Mouse (Mus musculus): ENCODE results near the gene AC170998.1.
"Not testable (repeated sequence)": the region's sequence is repeated elsewhere in the genome, so short reads cannot be mapped to it uniquely, and the experiment has no call there.

Gene AC170998.1

DNA sequence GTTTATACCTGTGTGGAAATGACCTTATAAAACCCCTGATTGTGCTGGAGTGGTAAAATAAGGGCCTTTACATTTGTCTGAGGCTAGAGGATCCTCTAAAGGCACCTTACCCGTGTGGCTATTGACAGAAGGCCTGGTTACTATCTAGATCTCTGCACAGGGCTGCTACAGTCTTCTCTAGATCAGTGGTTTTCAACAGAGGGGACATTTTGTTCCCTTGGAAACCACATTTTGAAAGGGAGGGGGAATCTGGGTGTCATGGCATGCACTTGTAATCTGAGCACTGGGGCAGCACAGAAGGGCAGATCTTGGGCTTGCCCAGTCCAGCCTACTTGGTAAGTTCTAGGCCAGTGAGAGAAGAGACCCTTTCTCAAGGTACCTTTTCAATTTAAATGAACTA is 19.2 kb upstream of the AC170998.1 start:
- DNase-seq (ENCODE audit: low spot score in 2 of 2), result no peak

DNA sequence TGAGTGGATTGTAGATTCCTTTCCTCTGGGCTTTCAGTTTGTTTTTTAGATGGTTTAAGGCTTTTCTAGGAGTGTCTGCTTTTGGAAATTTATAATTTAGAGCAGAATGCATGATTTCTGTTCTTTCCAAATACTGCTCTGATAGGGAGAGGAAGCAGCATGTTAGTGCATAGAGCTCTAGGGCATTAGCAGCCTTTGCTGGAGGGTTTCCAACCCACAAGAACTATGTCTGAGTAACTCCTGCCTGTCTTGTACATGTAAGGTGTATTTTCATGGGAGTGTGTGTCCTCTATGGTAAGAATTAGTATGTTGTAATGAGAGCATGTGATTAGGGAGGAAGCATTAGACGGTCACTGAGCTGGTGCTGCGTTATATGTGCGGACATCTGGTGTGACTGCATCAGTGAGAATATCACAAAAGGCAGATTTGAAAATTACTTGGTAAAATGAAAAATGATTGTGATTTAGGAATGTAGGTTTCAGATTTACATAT is 18.7 kb upstream of the AC170998.1 start:
- DNase-seq (ENCODE audit: low spot score in 2 of 2), result no peak

DNA sequence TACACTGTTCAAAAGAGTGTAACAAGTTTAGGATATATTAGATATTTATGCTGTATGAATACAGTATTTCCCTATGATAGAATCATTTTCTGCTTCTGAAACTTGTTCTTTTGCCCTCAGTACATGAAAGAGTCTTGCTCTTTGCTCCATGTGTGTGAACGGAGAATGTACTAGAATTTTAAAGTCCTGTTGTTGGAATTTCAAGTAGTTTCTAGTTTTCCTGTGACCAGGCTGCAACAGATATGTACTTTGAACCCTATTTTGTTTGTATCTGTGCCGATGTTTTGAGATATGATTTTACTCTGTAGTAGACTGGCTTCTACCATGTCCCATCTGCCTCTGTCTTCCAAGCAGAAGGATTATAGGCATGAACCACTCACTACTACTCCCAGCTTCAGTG is 18.1 kb upstream of the AC170998.1 start:
- no peak for DNase-seq (ENCODE audit: low spot score in 2 of 2)

DNA sequence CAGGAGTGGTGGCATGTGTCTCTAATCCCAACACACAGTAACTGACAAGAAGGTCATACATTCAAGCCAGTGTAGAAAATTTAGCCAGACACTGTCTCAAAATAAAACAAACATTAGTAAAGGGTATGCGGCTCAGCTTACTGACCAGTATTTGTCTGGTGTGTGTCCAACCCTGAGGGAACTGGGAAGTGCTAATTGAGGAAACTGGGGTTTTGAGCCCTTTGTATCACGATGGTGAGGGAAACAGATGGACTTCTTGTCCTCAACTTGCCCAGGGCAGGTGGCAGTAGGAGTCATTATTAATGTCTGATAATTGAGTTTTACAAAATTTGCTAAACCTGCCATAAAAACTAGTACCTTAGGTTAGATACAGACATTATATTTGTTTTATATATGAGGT is 16.9 kb upstream of the AC170998.1 start:
- DNase-seq (ENCODE audit: low spot score in 2 of 2), result no peak

DNA sequence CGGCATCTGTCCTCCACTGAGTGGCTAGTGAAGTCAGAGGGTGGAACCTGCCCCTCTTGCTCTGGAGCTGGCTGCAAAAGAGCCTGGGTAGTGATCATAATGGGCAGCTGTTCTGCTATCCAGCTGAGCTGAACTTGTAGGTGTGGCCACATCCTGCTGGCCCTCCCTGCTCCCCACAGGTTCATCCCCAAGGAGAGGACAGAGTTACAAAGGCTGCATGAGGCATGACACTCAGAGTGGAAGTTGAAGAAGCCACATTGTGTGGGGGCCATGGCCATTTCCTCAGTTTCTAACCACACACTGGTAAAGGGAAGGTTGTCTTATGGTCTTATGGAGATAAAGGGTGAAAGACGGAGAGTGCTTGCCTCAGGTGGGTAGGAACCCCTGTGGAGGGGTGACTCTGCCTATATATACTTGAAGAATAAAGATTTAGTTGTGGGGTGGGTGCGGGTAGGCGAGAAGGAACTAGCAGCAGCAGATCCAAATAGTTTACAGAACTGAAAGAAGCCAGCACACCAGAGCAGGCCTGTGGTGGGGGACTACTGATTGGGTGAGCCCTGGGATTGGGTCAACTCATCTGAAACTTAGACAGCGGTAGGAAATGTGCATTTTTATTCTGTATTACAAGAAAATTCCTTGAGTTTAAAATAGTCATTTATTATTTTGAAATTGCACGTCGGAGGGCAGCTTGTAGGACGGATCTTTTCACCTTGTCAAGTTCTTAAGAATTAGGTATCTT is 16.2 kb upstream of the AC170998.1 start:
- no peak for DNase-seq (ENCODE audit: low spot score in 2 of 2)

DNA sequence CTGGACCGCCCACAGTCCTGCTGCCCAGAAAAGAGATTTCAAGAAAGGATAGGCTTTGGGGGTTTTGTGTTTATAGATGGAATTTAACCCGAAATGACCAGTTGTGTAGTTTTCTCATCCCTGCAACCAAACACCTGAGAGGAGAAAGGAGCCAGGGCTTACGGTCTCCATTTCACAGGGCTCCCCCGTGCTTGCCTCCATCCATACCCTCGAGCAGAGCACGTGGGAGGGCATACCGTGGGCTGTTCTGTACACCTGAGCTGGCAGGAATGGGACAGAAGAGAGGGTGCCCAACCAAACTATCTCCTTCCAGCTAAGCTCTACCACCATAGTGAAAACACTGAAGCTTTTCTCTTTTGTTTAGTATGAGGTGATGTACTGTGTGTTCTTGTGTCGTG is 15.6 kb upstream of the AC170998.1 start:
- DNase-seq (ENCODE audit: low spot score in 2 of 2), result no peak

DNA sequence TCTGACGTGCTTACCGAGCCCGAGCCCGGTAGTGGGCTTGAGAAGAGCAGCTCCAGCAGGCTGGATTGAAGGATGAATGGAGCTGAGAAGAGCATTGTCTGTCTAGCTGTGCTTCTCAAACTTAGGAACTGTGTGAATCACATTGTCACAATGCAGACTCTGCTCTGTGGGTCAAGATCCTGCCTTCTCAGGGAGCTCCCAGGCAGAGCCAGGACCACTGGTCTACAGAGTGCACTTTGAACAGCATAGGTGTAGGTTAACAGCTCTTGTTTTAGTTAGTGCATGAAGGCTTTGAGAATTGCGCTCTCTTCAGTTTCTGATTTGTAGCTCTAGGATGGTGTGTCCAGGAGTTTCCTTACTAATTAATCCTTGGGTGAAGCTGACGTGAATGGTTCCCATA is 14.6 kb upstream of the AC170998.1 start:
- no peak for DNase-seq (ENCODE audit: low spot score in 2 of 2)

DNA sequence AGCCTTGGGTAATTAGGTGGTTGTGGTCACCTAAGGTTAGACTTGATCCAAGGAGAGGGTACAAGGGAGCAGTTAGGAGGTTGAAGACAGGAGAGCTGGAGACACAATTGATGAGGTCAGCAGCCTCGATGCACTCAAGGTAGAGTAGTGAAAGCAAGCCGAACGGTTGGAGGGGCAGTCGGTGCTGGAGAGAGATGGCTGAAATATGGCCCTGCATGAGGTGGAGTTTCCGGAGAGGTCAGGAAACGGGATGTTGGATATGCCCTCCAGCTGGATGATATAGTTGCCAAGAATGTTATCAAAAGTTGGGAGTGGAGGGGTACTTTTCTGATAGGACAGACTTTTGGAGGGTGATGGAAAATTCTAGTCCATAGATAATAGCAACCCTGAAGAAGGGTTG is 13.6 kb upstream of the AC170998.1 start:
- no peak for DNase-seq (ENCODE audit: low spot score in 2 of 2)

DNA sequence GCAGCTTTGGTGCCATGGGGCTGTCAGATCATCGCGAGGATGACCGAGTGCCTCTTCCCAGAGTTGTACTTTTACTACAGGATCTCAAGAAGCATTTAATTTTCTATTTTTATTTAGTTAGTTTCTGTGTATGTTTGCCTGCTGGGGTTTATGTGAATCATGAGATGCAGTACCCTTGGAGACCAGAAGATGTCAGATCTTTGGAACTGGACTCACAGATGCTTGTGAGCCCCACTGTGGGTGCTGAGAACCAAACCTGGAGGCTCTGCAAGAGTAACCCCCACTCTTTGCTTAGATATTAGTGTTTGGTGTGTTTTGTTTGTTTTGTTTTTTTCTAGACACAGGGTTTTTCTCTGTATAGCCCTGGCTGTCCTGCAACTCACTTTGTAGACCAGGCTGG is 11.9 kb upstream of the AC170998.1 start:
- no peak for DNase-seq (ENCODE audit: low spot score in 2 of 2)

DNA sequence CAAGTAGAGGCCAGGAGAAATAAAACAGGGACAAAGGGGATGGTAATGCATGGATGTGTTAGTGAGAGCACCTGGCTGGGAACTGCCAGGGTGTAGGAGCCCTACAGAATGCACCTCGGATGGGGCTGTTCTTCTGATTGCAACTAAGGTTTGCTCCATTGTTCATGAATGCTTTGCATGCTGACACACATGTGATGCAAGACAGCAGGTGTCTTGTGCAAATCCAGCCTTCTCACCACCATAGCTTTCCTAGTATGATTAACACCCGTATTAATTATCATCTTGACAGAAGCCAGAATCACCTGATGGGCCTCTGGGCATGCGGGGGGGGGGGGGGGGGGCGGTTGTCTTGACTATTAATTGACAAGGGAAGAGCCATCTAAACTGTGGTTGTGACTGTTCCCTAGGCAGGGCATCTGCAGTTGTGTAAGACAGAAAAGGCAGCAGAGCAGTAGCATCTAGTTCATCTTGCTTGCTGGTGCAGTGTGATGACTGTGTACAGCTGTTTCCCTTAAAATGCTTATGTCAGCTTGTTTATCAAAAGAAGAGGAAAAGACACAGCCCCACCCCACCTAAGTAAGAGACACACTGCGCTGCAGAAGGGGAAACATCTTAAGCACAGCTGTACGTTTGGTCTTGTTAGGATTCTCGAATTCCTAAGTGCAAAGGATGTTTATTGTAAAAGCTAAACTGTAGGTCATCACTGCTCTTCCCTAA is 9.9 kb upstream of the AC170998.1 start:
- DNase-seq (ENCODE audit: low spot score in 2 of 2), result no peak

DNA sequence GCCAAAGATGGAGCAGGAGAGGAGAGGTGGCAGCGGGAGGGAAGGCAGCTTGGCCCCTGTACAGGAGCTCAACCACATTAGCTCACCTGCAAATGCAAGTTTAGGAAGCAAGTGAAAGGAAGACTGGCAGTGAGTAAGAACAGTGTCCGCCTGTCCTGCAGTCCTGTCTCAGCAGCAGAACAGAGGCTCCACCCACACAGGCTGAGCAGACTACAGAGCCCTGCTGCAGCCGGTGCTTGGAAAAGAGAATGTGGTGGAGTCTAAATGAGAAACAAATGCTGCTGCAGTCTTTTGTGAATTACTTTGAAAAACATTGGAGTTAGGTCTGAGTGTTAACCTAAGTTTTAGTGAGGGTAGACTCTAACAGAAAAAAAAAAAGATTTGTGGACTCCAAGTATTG is 8.3 kb upstream of the AC170998.1 start:
- DNase-seq (ENCODE audit: low spot score in 2 of 2), result no peak

DNA sequence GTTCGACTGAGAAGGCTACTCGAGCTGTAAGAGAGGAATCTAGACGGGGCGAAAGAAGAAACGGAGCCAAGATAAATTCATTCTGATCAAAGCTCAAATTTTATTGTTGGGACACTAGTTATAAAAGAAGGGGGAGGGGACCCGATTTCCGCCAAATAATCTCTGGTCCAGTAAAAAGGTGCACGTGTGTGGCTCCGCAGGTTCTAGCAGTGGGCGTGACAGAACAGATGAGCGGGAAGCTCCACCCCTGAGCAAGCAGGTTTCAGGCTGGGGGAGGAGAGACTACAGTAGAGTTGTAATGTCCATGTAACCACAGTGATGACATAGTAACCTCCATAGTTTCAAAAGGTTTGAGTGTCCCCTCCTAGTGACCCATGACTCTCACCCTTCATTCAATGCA is 1.6 kb downstream of the AC170998.1 start:
- DNase-seq (ENCODE audit: low spot score in 2 of 2), result not testable (repeated sequence)

DNA sequence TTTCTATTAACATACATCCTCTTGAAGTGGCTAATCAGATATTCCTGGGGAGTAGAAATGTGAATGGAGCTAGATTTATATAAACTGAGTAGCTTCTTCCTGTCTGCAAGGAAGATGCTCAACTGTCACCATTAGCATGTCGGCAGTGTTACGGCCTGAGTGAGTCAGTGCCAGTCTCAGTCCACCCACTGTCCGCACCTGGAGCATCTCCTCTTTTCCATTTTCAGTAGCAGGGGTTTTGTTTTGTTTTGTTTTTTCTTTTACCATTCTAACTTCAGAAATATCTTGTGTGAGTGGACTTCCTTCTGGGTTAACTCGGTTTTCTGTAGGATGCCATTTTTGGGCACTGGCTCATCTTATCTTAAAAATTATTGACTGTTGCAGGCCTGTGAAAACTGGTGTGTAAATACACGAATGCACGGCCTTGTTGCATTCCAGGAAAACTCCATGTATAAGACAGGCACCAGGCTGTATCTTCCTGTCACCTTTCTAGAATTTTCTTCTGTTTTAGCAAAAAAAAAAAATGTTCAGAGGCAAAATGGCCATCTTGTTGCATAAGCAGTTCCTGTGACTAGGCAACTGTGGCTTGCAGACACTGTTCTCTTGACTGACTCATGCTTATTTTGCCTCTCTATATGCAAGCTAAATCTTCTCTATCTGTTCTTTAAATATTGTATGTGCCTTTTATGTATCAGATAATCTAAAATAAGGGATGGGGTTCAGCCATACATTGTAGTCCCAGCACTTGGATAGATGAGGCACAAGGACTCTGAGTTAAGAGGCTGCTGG is 9.6 kb downstream of the AC170998.1 start:
- no peak for DNase-seq (ENCODE audit: low spot score in 2 of 2)

DNA sequence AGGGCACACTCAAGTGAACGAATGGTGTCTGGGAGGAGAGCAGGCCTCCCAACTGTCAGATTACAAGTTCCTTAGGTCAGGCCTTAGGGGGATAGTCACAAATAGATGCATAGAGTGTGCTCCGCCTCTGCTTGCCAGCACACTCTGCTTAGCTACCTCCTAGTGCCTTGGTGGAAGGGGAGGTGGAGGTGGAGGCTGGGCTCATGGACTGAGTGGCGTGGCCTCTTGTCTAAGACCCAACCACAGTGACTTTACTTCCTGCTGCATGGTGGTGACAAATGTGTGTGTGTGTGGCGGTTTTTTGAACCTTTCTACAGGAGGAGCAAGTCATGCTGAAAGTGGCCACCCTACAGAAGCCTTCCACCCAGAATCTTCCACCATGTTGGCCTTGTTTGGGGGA is 10.6 kb downstream of the AC170998.1 start:
- no peak for DNase-seq (ENCODE audit: low spot score in 2 of 2)

DNA sequence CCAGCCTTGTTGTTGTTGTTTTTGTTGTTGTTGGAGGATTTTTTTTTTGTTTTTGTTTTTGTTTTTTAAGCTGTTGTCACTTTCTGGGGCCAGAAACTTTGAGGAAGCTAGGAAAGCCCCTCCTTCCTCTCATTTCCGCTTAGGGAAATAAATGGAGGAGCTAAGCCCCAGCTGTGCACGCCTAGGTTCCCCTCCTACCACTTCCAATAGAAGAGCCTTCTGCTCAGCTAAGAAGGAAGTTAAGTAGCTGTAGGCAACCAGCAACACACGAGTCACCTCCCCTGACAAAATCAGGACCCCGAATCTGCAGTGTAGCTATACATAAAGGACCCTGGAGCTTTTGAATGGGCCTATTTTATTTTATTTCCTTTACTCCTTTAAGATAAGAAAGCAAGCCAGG is 12.1 kb downstream of the AC170998.1 start:
- DNase-seq (ENCODE audit: low spot score in 2 of 2), result no peak

DNA sequence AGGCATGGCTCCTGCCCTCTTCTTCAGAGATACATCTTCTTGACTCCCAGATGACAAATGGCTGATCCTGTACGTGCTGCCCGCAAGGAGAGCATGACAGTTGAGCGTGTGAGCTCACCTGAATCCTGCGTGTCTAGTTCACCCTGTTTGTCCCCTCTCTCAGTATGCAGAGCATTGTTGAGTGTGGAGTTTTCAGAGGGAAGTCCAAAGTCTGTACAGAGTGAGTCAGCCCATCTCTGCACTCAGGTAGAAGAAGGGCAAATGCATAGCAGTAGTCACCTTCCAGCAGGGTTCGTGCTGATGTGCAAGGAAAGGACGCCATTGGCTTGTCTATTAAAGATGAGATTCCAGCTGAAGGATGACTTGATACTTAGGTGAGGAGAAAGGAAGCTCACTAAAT is 13.4 kb downstream of the AC170998.1 start:
- no peak for DNase-seq (ENCODE audit: low spot score in 2 of 2)

DNA sequence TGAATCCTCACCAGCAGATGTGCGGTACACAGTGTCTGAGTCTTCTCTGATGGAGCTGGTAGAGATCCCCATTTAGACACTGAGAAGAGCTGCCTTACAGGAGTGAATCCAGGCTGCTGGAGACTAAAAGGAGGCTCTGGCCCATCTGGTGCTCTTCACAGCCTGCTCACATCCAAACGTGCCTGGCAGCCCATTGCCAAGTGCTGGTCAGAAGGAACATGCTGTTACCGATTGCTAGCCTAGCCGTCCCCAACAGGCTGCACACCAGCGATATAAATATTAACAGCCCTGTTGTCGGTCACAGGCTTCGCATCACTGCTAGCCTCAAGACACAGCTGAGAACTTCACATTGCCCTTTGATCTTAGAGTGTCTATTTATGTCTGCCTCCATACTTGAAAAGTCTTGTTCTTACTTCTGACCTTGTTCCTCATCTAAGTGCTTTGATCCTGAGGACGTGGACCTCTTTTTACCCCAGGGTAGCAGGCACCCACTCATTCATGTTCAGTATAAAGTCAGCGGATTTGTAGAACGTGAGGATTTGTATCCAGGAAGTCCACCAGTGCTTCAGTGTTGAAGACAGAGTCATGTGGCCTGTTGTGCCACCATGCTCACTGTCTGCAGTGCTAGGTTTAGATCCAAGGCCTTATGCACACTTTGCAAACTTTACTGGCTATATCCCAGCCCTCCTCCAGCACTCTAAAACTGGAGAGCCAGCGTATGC is 17.4 kb downstream of the AC170998.1 start:
- peak in 1 of 2 experiments; percentile 28 for DNase-seq (ENCODE audit: low spot score in 2 of 2)

DNA sequence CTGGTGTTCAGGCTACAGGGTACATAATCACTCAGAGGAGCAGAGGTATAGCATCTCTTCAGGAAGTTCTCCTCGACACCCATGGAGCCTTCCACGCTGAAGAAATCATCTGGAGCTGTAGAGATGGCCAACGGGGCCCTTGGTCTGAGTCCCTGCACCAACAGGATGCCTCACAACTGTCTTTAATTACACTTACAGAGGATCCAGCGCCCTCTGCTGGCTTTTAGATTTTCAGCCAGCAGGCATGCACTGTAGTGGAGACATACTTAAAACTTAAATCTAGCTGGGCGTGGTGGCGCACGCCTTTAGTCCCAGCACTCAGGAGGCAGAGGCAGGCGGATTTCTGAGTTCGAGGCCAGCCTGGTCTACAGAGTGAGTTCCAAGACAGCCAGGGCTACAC is 18.0 kb downstream of the AC170998.1 start:
- DNase-seq (ENCODE audit: low spot score in 2 of 2), result no peak

DNA sequence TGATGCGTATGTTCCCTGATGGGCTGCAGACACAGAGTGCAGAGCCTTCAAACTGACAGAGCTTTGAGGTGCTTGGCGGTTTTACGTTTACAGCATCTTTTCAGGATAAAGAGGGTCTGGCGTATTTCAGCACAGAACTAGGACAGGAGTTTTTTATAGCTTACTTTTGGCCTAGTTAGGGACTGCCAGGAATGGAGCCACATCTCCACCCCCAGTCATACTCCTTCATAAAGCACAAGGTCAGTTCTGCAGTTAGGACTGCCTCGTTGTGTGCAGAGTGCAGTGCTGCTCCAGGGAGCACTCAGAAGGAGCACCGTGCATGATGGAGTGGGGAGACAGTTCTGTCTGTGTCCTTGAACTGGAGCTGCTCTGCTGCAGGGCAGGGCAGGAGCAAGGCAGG is 19.9 kb downstream of the AC170998.1 start:
- DNase-seq (ENCODE audit: low spot score in 2 of 2), result no peak

DNA sequence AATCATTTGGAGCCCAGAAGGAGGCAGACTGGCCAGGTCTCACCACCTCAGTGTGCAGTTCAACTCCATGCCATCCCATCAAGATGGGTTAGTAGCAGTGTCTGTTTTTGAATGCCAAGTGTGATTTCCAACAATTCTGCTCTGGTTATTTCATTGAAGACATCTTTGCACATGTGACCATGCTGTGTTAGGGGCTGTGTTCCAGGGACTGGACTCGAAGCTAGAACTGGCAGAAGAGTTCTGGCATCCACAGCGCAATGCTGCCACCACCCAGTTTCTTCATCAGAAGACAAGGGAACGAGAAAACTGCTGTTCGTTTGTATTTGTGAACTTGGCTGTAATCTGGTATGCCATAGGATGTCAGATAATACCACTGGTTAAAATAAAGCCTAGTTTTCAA is 22.1 kb downstream of the AC170998.1 start:
- DNase-seq (ENCODE audit: low spot score in 2 of 2), result no peak

DNA sequence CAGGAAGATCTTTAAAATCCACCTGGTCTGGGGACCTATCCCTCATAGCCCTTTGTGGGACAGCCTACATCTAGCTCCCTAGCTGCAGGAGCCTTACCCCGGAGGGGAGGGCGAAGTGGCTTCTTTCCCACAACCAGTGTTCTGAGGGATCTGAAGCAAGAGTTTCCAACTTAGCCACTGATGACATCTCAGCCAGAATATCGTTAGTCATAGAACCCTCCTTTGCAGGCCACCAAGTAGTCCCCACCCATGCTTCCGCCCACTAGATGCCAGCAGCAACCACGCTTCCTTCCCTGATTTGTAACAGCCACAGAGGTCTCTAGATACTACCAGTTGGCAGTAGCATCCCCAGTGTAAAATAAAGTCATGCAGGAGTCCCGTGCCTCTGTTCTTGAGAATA is 24.7 kb downstream of the AC170998.1 start:
- DNase-seq (ENCODE audit: low spot score in 2 of 2), result no peak

DNA sequence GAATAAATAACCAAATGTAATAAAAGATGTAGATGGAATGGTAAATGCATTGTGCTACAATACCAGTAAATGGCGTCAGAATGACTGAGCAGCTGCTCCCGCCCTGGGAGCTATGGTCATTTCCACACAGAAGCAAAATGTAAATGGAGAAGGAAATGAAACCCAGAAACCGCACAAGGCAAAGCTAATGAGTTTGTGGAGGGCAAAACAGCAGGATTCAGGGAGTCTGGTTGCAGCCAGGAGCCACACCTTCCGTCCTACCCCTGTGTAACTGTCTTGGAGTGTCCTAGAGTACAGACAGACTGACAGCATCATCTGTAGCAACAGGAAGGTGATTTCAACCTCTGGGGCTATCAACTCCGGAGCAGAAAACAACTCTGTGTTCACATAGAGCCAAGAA is 30.6 kb downstream of the AC170998.1 start:
- no peak for DNase-seq (ENCODE audit: low spot score in 2 of 2)

Measured in frontal cortex, postnatal 25 days (tissue).